Mouse (Mus musculus): ENCODE data around the gene Zfp646.

DNA sequence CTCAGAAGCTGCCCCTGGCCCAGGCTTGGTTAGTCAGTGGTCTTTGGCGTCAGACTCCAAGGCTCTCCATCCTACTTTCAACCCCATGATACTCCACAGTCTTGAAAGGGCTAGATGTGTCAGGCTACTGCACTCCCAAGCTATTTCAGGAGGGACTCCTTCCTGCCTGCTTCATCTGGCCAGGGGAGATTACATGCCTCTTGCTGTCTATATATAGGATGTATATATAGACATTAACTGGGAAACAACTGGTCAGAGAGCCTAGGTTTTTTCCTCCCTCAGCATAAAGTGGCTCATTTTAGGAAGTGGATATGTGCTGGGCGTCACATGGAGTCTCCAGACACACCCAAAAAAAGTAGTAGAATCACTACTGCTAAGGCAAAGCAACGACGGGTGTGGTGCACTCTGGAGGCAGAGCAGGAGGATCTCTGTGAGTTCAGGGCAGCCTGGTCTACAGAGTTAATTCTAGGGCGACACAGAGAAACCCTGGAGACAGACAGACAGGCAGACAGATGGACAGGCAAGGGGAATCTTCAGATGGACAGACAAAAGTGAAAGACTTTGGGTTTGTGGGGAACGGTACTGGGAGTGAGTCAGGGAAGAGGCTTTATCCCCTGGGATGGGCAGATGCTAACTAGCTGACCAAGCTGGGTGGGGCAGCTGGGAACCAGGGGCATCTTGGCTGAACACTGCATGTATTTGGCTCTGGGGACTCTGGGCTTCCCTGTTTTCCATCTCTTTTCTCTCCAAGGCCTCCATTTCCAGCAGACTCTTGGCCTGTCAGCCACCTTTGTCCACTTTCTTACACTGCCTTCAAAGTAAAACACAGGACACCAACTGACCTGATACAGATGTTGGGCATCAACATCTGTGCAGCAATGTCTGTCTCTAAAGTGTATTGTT is 25.8 kb upstream of the Zfp646 start:
- TF ChIP-seq CTCF (IDR thresholded peaks at IDR 0.05) (no peak), EP300 (IDR thresholded peaks at IDR 0.05) (no peak)
